Mouse (Mus musculus) cerebellum, adult 2 months (tissue): ENCODE results near the gene Gm49403. TPM values are rescaled to one million over a fixed set of nuclear protein-coding genes. Genes with fewer than 3 reads are reported as not detected.

Experiments
- DNase-seq, 2 experiments: peaks; one replicate each; pipeline ENCODE4 v3.0.0; 2021
- H3K27ac ChIP-seq: fragments of 200-500 bp; 2 replicates; pipeline ENCODE4 v1.5.1; 2012; ENCODE audit warnings: low read length, control low read depth, inconsistent platforms; ENCODE audit not compliant: insufficient read depth
- H3K27me3 ChIP-seq: fragments of 200-500 bp; 2 replicates; pipeline ENCODE4 v1.6.1; 2012; ENCODE audit warnings: inconsistent platforms, mild to moderate bottlenecking, low read length, moderate library complexity; ENCODE audit not compliant: control insufficient read depth, insufficient read depth
- H3K4me1 ChIP-seq: fragments of 200-500 bp; 2 replicates; pipeline ENCODE4 v1.6.1; 2011; ENCODE audit warnings: low read length; ENCODE audit not compliant: control insufficient read depth, insufficient read depth
- H3K4me3 ChIP-seq: fragments of 200-500 bp; replicated peaks from 2 replicates; pipeline ENCODE3; 2011; ENCODE audit warnings: mild to moderate bottlenecking, low read depth, low read length, control low read depth; ENCODE audit not compliant: insufficient read depth
- CTCF ChIP-seq: fragments of 200-500 bp; IDR thresholded peaks from 2 replicates; pipeline ENCODE4 v1.5.1; 2011; ENCODE audit warnings: low read depth, mild to moderate bottlenecking, control low read depth, low read length, moderate library complexity, borderline replicate concordance; ENCODE audit not compliant: insufficient read depth
- POLR2A ChIP-seq: fragments of 200-500 bp; IDR thresholded peaks from 2 replicates; pipeline ENCODE4 v1.6.1; 2011; ENCODE audit warnings: low read length, control low read depth, borderline replicate concordance; ENCODE audit not compliant: insufficient read depth
- WGBS: fragments of 180-500 bp; shearing (Covaris S2); methylation state at CpG from one replicate; pipeline ENCODE4 v1.1.7; 2018; 5-methylcytosine and 5-hydroxymethylcytosine counted together
- polyA plus RNA-seq: library from polyadenylated mRNA; depleted of rRNA; stranded (reverse); fragments of >200 nt; gene quantifications from 2 replicates; pipeline ENCODE4 v1.2.3, GENCODE M21; 2012

Gm49403 gene
- polyA plus RNA-seq, 1 experiment: not detected

DNA sequence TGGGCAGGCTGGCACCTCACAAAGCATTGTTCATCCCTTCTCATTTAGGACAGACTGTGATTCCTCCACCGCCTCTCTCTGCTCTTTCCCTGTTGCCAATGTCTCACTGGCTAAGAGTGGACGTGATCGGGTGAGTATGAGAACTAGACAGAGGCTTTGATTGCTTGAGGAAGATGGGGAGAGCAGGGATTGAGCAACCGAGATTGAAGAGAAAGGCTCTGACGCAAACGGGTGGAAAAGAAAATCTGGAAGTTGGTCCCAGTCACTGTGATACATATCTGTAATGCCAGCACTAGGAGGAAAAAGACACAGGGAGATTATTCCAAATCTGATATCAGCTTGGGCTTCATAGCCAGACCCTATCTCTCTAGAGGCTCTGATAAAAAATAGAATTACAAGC is 40.8 kb upstream of the Gm49403 start:
- Histone ChIP-seq H3K4me1 (no peaks in the 10 kb centered on the region), H3K27ac (no peak overlapping the region), H3K27me3 (no peaks in the 10 kb centered on the region), H3K4me3 (no peak overlapping the region)
- 85% methylated on average over 6 of the region's 6 CpGs for WGBS
- no peak for TF ChIP-seq CTCF
- TF ChIP-seq POLR2A: no peak
- DNase-seq: no peak

DNA sequence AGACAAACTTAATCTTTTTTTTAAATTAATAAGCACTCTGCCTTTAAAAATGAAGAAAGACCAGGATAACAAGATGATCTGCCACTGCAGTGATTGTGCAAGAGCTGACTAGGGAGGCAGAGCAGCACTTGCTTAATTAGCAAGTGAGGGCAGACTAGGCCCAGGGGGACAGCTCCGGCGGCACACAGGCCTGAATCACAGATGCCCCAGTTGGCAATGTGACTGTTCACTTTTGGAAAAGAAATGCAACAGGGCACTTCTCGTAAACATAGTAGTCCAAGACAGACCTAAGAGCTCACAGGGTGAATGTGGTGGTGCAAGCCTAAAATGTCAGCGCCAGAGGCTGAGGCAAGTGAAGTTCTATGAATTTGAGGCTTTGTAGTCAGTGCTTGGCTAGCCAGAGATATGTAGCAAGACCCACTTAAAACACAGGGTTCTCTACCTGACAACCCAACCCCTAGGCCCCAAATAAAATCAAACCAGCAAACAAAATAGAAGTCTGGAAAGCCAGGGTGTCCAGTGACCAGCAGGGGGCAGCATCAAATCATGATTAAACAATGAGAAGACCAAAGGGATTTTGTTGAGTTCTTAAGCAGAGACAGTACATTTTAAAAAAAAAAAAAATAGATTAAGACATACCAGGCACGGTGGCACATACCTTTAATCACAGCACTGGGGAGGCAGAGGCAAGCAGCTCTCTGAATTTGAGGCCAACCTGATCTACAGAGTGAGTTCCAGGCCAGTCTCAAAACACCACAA is 39.2 kb upstream of the Gm49403 start:
- TF ChIP-seq CTCF: peak; percentile 61; the same call in 1 of the 2 replicates
- no peak for TF ChIP-seq POLR2A
- no peaks in the 10 kb centered on the region for H3K4me1 ChIP-seq
- WGBS: 38% methylated on average over 5 of the region's 5 CpGs
- no peaks in the 10 kb centered on the region for H3K27me3 ChIP-seq
- H3K27ac ChIP-seq: no peak overlapping the region
- peak; percentile 69 to 71 for DNase-seq
- H3K4me3 ChIP-seq: no peak overlapping the region

DNA sequence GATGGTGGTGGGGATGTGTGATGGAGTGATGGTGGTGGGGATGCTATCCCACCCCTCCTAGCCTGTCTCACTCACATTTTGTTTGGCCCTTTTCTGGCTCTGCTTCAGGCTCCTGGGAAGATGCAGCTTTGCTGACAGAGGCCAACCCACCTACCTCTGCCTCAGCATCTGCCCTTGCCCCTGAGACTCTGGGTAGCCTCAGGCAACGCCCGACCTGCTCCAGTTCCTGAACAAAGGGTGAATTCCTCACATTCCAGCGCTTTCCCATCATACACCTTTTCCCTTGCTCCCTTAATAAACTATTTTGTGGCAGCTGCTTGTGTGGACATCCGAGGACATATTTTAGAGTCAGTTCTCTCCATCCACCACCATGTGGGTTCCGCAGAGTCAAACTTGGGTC is 35.4 kb upstream of the Gm49403 start:
- H3K27me3 ChIP-seq: no peaks in the 10 kb centered on the region
- no peak overlapping the region for H3K4me3 ChIP-seq
- DNase-seq: no peak
- H3K4me1 ChIP-seq: no peaks in the 10 kb centered on the region
- 88% methylated on average over 5 of the region's 5 CpGs for WGBS
- TF ChIP-seq CTCF (no peak), POLR2A (no peak)
- H3K27ac ChIP-seq: no peak overlapping the region

DNA sequence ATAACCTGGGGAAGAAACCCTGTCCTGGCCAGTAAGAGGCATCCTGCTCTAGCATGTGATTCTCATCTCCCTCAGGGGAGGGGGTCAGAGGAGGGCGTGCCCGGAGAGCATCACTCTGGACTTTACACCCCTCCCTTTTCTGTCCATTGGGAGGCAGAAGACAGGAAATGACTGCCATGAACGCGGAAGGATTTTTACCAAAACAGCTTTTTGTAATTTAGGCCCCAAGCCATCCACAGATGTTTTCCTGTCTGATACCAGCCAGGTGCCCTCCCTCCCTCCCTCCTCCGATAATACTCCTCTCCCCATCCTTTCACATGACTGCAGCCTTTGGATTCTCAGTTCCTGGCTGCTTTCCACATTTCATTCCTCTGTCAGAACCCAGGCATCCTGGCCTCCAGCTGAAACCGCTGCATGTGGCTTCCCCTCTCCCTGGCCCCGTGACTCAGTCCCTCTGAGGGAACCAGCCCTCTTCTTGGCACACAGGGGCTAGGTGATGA is 33.3 kb upstream of the Gm49403 start, which contains the start of gene Lrrn4cl:
Lrrn4cl (plus strand) TSS at position 367 of the 500 bp plus-strand sequence.
- Histone ChIP-seq H3K27ac (no peak within 1 kb of the TSS), H3K27me3 (no peaks in the 10 kb centered on the region), H3K4me3 (no peak within 1 kb of the TSS), H3K4me1 (no peaks in the 10 kb centered on the region)
- DNase-seq: no peak
- no peak for TF ChIP-seq CTCF
- no peak for TF ChIP-seq POLR2A
- WGBS: 12% methylated on average over 7 of the region's 7 CpGs

DNA sequence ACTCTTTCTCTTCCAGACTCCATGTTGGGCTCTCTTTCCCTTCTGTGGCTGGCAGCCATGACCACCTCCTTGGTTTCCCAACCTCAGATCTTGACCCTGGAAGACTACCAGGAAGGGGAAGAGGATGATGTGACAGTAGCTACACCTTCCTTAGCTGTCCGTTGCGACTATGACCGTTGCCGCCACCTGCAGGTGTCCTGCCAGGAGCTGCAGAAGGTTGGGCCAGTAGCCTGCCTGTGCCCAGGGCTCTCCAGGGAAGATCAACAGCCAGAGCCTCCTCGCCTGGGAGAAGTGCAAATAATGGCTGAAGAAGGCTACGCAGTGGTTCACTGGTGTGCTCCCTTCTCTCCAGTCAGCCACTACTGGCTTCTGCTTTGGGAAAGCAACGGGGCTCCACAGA is 32.1 kb upstream of the Gm49403 start:
- TF ChIP-seq POLR2A: no peak
- TF ChIP-seq CTCF: no peak
- DNase-seq: no peak
- Histone ChIP-seq H3K4me1 (no peaks in the 10 kb centered on the region), H3K27ac (no peak overlapping the region), H3K27me3 (no peaks in the 10 kb centered on the region), H3K4me3 (no peak overlapping the region)
- 41% methylated on average over 7 of the region's 7 CpGs for WGBS

DNA sequence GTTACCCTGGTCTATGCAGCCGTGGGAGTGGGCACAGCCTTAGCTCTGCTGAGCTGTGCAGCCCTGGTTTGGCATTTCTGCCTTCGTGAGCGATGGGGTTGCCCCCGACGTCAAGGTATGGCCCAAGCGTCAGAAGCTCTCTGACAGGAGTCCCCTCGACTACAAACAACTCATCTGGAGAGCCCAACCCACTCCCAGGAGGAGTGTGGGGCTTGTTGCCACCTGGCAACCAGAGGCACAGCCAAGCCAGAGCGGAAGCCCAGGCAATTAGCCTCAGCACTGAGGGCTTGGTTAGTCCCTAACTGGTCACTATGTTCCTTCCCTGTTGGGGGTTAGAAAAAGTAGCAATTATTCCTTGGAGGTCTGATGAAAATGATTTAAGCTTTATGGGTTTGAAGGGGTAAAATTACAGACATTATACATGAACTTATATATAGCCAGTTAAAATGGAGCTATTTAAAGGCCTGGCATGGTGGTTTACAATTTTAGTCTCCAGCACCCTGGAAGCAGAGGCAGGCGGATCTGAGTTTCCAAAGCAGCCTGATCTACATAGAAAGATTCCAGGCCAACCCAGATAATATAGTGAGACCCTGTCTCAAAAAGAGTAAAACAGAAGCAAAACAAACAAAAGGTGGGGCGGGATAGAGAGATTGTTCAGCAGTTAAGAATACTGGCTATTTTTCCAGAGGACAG is 31.3 kb upstream of the Gm49403 start:
- Histone ChIP-seq H3K4me1 (no peaks in the 10 kb centered on the region), H3K27ac (no peak overlapping the region), H3K4me3 (no peak overlapping the region), H3K27me3 (no peaks in the 10 kb centered on the region)
- TF ChIP-seq CTCF (no peak), POLR2A (no peak)
- 49% methylated on average over 10 of the region's 10 CpGs for WGBS
- no peak for DNase-seq

DNA sequence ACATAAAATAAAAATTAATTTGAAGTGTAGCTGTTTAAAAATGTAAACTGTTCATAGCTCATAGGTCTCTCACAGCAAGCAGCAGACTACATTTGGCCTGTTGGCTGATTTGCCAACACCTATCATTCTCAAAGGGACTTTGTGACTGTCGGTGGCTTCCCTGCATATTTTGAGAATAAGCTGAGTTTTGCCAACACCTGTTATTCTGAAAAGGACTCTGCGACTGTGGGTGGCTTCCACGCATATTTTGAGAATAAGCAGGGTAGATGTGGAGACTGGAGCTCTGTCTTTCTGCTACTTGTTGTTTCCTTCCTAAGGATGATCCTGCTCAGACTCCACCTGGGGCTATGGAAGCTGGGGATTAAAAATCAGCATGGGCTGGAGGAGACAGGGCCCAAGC is 30.6 kb upstream of the Gm49403 start:
- DNase-seq: no peak
- H3K4me1 ChIP-seq: no peaks in the 10 kb centered on the region
- H3K4me3 ChIP-seq: no peak overlapping the region
- whole genome bisulfite sequencing: 46% methylated on average over 3 of the region's 3 CpGs
- TF ChIP-seq POLR2A: no peak
- no peak for TF ChIP-seq CTCF
- H3K27me3 ChIP-seq: no peaks in the 10 kb centered on the region
- H3K27ac ChIP-seq: no peak overlapping the region

DNA sequence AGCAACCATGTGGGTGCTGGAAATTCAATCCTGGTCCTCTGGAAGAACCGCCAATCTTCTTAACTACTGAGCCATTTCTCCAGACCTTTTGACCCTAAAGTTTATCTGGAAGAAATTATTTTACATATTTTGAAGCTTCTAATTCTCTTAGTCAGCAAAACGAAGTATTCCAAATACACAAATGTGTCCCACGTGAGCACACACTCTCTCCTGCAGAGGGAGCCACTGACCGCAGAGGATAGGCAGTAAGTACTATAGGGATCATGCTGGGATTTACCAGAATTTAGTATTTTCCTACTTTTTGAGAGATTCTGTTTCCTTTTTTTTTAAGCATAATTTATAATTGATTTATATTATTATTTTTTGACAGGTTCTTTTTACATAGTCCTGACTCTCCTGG is 26.0 kb upstream of the Gm49403 start:
- 32% methylated on average over 4 of the region's 4 CpGs for WGBS
- DNase-seq: no peak
- no peak overlapping the region for H3K27ac ChIP-seq
- H3K4me3 ChIP-seq: no peak overlapping the region
- H3K27me3 ChIP-seq: no peaks in the 10 kb centered on the region
- TF ChIP-seq CTCF: peak; percentile 59; the same call in 1 of the 2 replicates
- TF ChIP-seq POLR2A: no peak
- no peaks in the 10 kb centered on the region for H3K4me1 ChIP-seq
